Mouse (Mus musculus) stomach, postnatal 0 days (tissue): ENCODE measurements at regions not wholly inside any gene's neighbourhood (a gene's known extent, or its start where the extent isn't known, plus 50 kb on each side); places are given as distances from the start of the nearest gene placed in this dataset.
A peak's percentile ranks its signal among the peaks of the same experiment; 100 is the strongest.

Experiments used
- ATAC-seq: fragments of 200-750 bp; cut with Nextera tagmentation; 2 replicates; pipeline ENCODE4 v1.8.0; 2017; ENCODE audit not compliant: low FRiP score, low TSS enrichment
- DNase-seq: peaks from one replicate; pipeline ENCODE4 v3.0.0-alpha.2; 2016; ENCODE audit warnings: low spot score
- H3K27ac ChIP-seq: fragments of 300-500 bp; sonication (generic); replicated peaks from 2 replicates; pipeline ENCODE4 v1.5.1; 2014; ENCODE audit warnings: mild to moderate bottlenecking, control low read depth
- H3K27me3 ChIP-seq: fragments of 300-500 bp; sonication (generic); 2 replicates; pipeline ENCODE4 v1.6.1; 2014; ENCODE audit warnings: low read length; ENCODE audit not compliant: control insufficient read depth, insufficient read depth
- H3K36me3 ChIP-seq: fragments of 300-500 bp; sonication (generic); 2 replicates; pipeline ENCODE4 v1.6.1; 2014; ENCODE audit warnings: low read length, mixed read lengths; ENCODE audit not compliant: control insufficient read depth, insufficient read depth
- H3K4me1 ChIP-seq: fragments of 300-500 bp; sonication (generic); replicated peaks from 2 replicates; pipeline ENCODE4 v1.6.1; 2014; ENCODE audit warnings: antibody characterized with exemption; ENCODE audit not compliant: control insufficient read depth, insufficient read depth
- H3K4me2 ChIP-seq: fragments of 300-500 bp; sonication (generic); replicated peaks from 2 replicates; pipeline ENCODE4 v1.6.1; 2014; ENCODE audit warnings: low read depth, mild to moderate bottlenecking, control low read depth, moderate library complexity
- H3K4me3 ChIP-seq: fragments of 300-500 bp; sonication (generic); 2 replicates; pipeline ENCODE4 v1.5.1; 2014; ENCODE audit warnings: low read depth, low read length, control low read depth
- H3K9ac ChIP-seq: fragments of 300-500 bp; sonication (generic); 2 replicates; pipeline ENCODE4 v1.6.1; 2014; ENCODE audit warnings: mild to moderate bottlenecking, low read length, control low read depth, mixed read lengths
- H3K9me3 ChIP-seq: fragments of 300-500 bp; sonication (generic); 2 replicates; pipeline ENCODE4 v1.6.1; 2016; ENCODE audit warnings: low read length; ENCODE audit not compliant: control insufficient read depth
- CTCF ChIP-seq: IDR thresholded peaks from 2 replicates; pipeline ENCODE4 v1.5.1; 2016; ENCODE audit warnings: antibody characterized with exemption, low read depth, mild to moderate bottlenecking, moderate library complexity
- EP300 ChIP-seq: optimal IDR thresholded peaks from 2 replicates; pipeline ENCODE3; 2016; ENCODE audit warnings: antibody characterized with exemption
- WGBS: fragments of 180-500 bp; shearing (Covaris S2); extraction: QIAGEN DNeasy Blood & Tissue Kit; methylation state at CpG from one replicate; pipeline ENCODE4 v1.1.7; 2014; 5-methylcytosine and 5-hydroxymethylcytosine counted together

DNA sequence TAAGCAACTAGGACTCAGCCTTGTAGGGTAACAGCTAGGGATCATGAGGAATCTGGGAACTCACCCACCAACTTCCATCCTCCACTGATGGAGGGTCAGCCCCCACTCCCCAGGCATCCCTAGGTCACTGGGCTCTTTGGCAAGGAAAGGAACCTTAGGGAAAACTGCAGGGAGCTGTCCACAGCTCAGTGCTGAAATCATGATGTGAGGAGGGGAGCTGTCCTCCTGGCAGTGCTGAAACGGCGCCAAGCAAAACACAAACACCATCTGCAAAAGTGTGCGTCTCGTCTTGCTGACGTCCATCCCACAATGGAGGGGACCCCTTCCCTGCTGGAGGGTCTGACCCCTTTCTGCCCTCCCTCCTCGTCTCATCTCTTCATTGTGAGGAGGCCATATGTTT lies 68.6 kb upstream of the Rph3a start:
- TF ChIP-seq CTCF: no peak
- no peak for TF ChIP-seq EP300
- 18% methylated on average over 6 of the region's 6 CpGs for WGBS
- no peak for ATAC-seq

DNA sequence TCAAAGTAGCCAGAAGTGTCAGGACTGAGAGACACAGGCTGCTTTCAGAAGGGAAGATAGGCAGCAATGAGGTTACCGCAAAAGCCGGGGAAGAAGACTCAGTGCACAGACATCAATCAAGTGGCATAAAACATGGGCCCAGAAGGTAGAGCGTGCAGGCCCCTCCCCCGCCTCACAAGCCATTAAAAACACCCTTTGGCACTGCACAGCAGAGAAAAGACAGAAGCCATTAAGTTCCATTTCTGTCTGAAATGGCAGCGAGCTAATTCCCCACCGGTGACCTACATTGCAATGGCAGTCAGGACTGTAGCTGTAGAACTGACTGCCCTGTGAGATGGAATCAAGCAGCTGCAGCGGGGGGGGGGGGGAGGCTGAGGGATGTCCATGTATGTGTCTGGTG lies 66.8 kb upstream of the Rph3a start:
- no peak overlapping the region for H3K4me2 ChIP-seq
- H3K4me3 ChIP-seq: no peak overlapping the region
- no peaks in the 10 kb centered on the region for H3K9me3 ChIP-seq
- H3K9ac ChIP-seq: no peak overlapping the region
- ATAC-seq (no peak), DNase-seq (no peak)
- no peaks in the 10 kb centered on the region for H3K4me1 ChIP-seq
- H3K27me3 ChIP-seq: no peaks in the 10 kb centered on the region
- H3K27ac ChIP-seq: no peak overlapping the region
- WGBS: 71% methylated on average over 7 of the region's 7 CpGs
- no peaks in the 10 kb centered on the region for H3K36me3 ChIP-seq
- TF ChIP-seq CTCF: no peak
- TF ChIP-seq EP300: no peak

More for the DNA sequence above, 68.6 kb upstream of the Rph3a start:
- Histone ChIP-seq H3K27me3 (no peaks in the 10 kb centered on the region), H3K9me3 (no peaks in the 10 kb centered on the region), H3K4me2 (no peak overlapping the region), H3K27ac (no peak overlapping the region), H3K4me1 (no peaks in the 10 kb centered on the region), H3K36me3 (no peaks in the 10 kb centered on the region), H3K4me3 (no peak overlapping the region), H3K9ac (no peak overlapping the region)
- DNase-seq: peak; percentile 70

DNA sequence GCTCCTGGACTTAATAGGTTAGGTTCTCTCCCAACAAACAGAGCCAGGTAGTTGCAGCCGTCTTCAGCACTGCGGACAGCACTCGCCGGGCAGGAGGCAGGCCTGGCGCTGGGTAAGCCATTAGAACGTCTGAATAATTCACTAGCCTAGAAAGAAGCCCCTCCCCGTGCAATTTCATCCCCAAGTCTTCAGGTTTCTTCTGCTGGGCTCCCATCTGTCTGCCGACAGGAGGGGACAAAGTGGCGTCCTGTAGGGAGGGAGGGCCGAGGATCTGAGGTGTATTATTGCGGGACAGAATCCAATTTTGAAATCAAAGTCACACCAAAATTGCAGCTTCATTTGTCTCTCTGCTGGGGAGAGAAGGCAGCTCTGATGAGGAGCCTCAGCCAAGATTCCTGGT lies 58.9 kb upstream of the Rph3a start:
- 4% methylated on average over 11 of the region's 11 CpGs for WGBS
- Histone ChIP-seq H3K9me3 (no peaks in the 10 kb centered on the region), H3K27me3 (no peaks in the 10 kb centered on the region), H3K36me3 (no peaks in the 10 kb centered on the region), H3K27ac (no peak overlapping the region), H3K4me1 (no peaks in the 10 kb centered on the region), H3K4me2 (no peak overlapping the region), H3K9ac (no peak overlapping the region), H3K4me3 (no peak overlapping the region)
- no peak for ATAC-seq
- no peak for TF ChIP-seq EP300
- TF ChIP-seq CTCF: no peak
- peak; percentile 51 for DNase-seq

DNA sequence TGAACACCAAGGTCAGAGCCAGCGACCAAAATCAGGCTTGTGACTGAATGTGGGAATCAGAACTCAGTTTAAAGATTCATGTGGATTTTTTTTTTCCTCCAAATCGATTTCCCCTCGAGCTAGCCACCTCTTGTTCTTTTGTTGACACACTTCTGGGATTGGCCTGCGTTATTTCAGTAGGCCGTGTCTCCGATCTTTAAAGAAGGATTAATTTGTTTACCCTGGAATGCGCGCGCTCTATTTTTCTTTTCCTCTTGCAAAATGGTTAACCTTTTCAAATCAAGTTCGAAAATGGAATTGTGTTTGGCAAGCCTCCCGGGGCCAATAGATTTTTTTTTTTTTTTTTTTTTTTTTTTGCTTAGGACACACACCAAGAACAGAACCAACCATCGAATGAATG lies 54.8 kb upstream of the Rph3a start:
- WGBS: 38% methylated on average over 12 of the region's 12 CpGs
- Histone ChIP-seq H3K9ac (no peak overlapping the region), H3K9me3 (no peaks in the 10 kb centered on the region), H3K4me1 (no peaks in the 10 kb centered on the region), H3K4me3 (no peak overlapping the region), H3K36me3 (no peaks in the 10 kb centered on the region), H3K27ac (no peak overlapping the region), H3K27me3 (no peaks in the 10 kb centered on the region), H3K4me2 (no peak overlapping the region)
- TF ChIP-seq CTCF (no peak), EP300 (no peak)
- DNase-seq (no peak), ATAC-seq (no peak)

DNA sequence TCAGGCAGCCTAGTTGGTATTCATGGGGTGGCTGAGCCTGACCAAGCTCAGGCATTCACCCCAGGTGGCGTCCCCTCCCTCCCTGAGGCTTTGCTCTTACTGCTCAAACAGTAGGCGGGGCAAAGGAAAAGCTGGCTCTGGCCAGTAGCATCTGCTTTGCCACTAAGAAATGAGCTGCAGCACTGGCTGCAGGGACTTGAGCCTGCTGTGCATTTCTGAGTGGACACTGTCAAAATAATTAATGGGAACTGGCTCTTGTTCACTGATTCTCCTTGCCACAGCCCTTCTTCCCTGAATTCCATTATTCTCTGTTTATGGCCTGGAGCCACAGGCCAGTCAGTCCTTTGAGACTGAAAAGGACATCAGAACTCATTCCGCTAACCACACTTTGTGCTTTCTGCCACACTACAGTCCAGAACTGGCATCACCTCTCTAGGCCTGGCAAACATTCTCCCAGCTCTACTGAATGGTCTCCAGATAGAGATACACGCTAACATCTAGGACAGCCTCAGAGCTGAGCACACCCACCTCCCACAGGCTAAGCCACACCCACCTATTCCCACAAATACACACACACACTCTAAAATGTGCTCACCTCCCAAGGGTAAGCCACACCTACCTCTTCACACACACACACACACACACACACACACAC lies 53.2 kb upstream of the Rph3a start:
- H3K27me3 ChIP-seq: no peaks in the 10 kb centered on the region
- no peak for TF ChIP-seq CTCF
- TF ChIP-seq EP300: no peak
- no peaks in the 10 kb centered on the region for H3K36me3 ChIP-seq
- H3K9ac ChIP-seq: no peak overlapping the region
- no peak overlapping the region for H3K4me3 ChIP-seq
- no peaks in the 10 kb centered on the region for H3K4me1 ChIP-seq
- no peak for ATAC-seq
- no peak overlapping the region for H3K4me2 ChIP-seq
- 38% methylated on average over 4 of the region's 4 CpGs for WGBS
- no peaks in the 10 kb centered on the region for H3K9me3 ChIP-seq
- no peak for DNase-seq
- no peak overlapping the region for H3K27ac ChIP-seq

DNA sequence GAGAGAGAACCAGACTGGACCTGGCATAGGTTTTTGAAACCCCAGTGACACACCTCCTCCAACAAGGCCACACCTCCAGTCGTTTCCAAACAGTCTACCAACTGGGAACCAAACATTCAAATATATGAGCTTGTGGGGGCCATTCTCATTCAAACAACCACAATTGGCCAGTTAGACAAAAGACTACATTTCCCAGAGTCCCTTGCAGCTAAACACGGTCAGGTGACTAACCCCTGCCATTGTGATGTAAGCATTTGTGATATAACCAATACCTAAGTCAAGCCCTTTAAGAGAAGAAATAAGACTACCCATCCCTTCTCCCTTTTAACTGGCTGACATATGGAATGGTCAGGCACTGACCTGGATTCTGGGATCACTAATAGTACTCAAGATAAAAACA lies 51.8 kb upstream of the Rph3a start:
- no peak for ATAC-seq

More for the DNA sequence above, 51.8 kb upstream of the Rph3a start:
- no peak for TF ChIP-seq EP300
- TF ChIP-seq CTCF: no peak
- Histone ChIP-seq H3K27me3 (no peaks in the 10 kb centered on the region), H3K4me1 (no peaks in the 10 kb centered on the region), H3K9ac (no peak overlapping the region), H3K27ac (no peak overlapping the region), H3K36me3 (no peaks in the 10 kb centered on the region), H3K9me3 (no peaks in the 10 kb centered on the region), H3K4me2 (no peak overlapping the region), H3K4me3 (no peak overlapping the region)
- WGBS: 69% methylated on average over 2 of the region's 2 CpGs
- no peak for DNase-seq
